Mouse (Mus musculus) frontal cortex, postnatal 25 days (tissue): Measurements from ENCODE around the gene Mllt3.

Experiments
- DNase-seq, 2 experiments: peaks; one replicate each; pipeline ENCODE4 v3.0.0; 2022; ENCODE audit warnings: low spot score in 2 of 2

The Mllt3 gene

GRCm38 (mm10) chr4:87880297-87880696 is 152.9 kb downstream of the Mllt3 start:
- DNase-seq: no peak

- DNase-seq: no peak
Observed at GRCm38 (mm10) chr4:87878701-87879100, 154.5 kb downstream of the Mllt3 start.

GRCm38 (mm10) chr4:87870563-87870962 is 162.6 kb downstream of the Mllt3 start:
- DNase-seq: no peak

GRCm38 (mm10) chr4:87866564-87866963 is 166.6 kb downstream of the Mllt3 start:
- no peak for DNase-seq

GRCm38 (mm10) chr4:87865848-87866247 is 167.3 kb downstream of the Mllt3 start:
- no peak for DNase-seq

GRCm38 (mm10) chr4:87865041-87865440 is 168.1 kb downstream of the Mllt3 start:
- no peak for DNase-seq

GRCm38 (mm10) chr4:87863212-87863611 is 170.0 kb downstream of the Mllt3 start:
- no peak for DNase-seq

GRCm38 (mm10) chr4:87860723-87861122 is 172.4 kb downstream of the Mllt3 start:
- DNase-seq: no peak

- no peak for DNase-seq
Observed at GRCm38 (mm10) chr4:87859148-87859547, 174.0 kb downstream of the Mllt3 start.

- DNase-seq: no peak
Observed at GRCm38 (mm10) chr4:87857982-87858381, 175.2 kb downstream of the Mllt3 start.

- no peak for DNase-seq
Observed at GRCm38 (mm10) chr4:87852461-87852860, 180.7 kb downstream of the Mllt3 start.

- DNase-seq: no peak
Observed at GRCm38 (mm10) chr4:87850051-87850450, 183.1 kb downstream of the Mllt3 start.

- DNase-seq: no peak
Observed at GRCm38 (mm10) chr4:87844668-87845210, 188.4 kb downstream of the Mllt3 start.

GRCm38 (mm10) chr4:87840210-87840910 is 192.8 kb downstream of the Mllt3 start:
- no peak for DNase-seq

- no peak for DNase-seq
Observed at GRCm38 (mm10) chr4:87838716-87839115, 194.4 kb downstream of the Mllt3 start.

GRCm38 (mm10) chr4:87837471-87838361 is 195.4 kb downstream of the Mllt3 start:
- no peak for DNase-seq

GRCm38 (mm10) chr4:87836257-87836656 is 196.9 kb downstream of the Mllt3 start:
- DNase-seq: no peak

- no peak for DNase-seq
Observed at GRCm38 (mm10) chr4:87835191-87835590, 198.0 kb downstream of the Mllt3 start.

- DNase-seq: no peak
Observed at GRCm38 (mm10) chr4:87834310-87834709, 198.9 kb downstream of the Mllt3 start.

- no peak for DNase-seq
Observed at GRCm38 (mm10) chr4:87830794-87831306, 202.3 kb downstream of the Mllt3 start.

- DNase-seq: no peak
Observed at GRCm38 (mm10) chr4:87829426-87830063, 203.6 kb downstream of the Mllt3 start.

GRCm38 (mm10) chr4:87826336-87826735 is 206.8 kb downstream of the Mllt3 start:
- no peak for DNase-seq
